Mouse (Mus musculus): ENCODE measurements at regions not wholly inside any gene's neighbourhood (a gene's known extent, or its start where the extent isn't known, plus 50 kb on each side); places are given as distances from the start of the nearest gene placed in this dataset.

- ATAC-seq (ENCODE audit: low FRiP score) (no peak), DNase-seq (ENCODE audit: low spot score) (peak; percentile 15)
- no peak overlapping the region for H3K4me3 ChIP-seq (ENCODE audit: low read depth, low read length)
- no peaks in the 10 kb centered on the region for H3K4me1 ChIP-seq (ENCODE audit: insufficient read depth, low read length)
- H3K36me3 ChIP-seq (ENCODE audit: insufficient read depth, low read length) = no peaks in the 10 kb centered on the region
- 67% methylated on average over 6 of the region's 6 CpGs for WGBS
- H3K27me3 ChIP-seq (ENCODE audit: insufficient read depth, low read length) = no peaks in the 10 kb centered on the region
- no peak overlapping the region for H3K9ac ChIP-seq (replicated peaks; ENCODE audit: low read length, poor library complexity, severe bottlenecking)
- no peak for TF ChIP-seq CTCF (IDR thresholded peaks at IDR 0.05)
- H3K27ac ChIP-seq (ENCODE audit: low read depth, low read length) = no peak overlapping the region
- no peaks in the 10 kb centered on the region for H3K9me3 ChIP-seq (ENCODE audit: low read length)
- H3K4me2 ChIP-seq (ENCODE audit: low read depth, low read length, poor library complexity, severe bottlenecking) = no peak overlapping the region
Observed at GRCm38 (mm10) chr16:9457574-9457973, 537.8 kb downstream of the Grin2a start.

- DNase-seq (ENCODE audit: low spot score) (no peak), ATAC-seq (ENCODE audit: low FRiP score) (no peak)
- Histone ChIP-seq H3K9ac (replicated peaks; ENCODE audit: low read length, poor library complexity, severe bottlenecking) (no peak overlapping the region), H3K4me2 (ENCODE audit: low read depth, low read length, poor library complexity, severe bottlenecking) (no peak overlapping the region), H3K4me1 (ENCODE audit: insufficient read depth, low read length) (no peaks in the 10 kb centered on the region), H3K27ac (ENCODE audit: low read depth, low read length) (no peak overlapping the region), H3K36me3 (ENCODE audit: insufficient read depth, low read length) (no peaks in the 10 kb centered on the region), H3K27me3 (ENCODE audit: insufficient read depth, low read length) (no peaks in the 10 kb centered on the region), H3K9me3 (ENCODE audit: low read length) (no peaks in the 10 kb centered on the region), H3K4me3 (ENCODE audit: low read depth, low read length) (no peak overlapping the region)
- TF ChIP-seq CTCF (IDR thresholded peaks at IDR 0.05) = no peak
- WGBS = 93% methylated on average over 3 of the region's 3 CpGs
Observed at GRCm38 (mm10) chr16:9462497-9462896, 532.9 kb downstream of the Grin2a start.

- H3K9me3 ChIP-seq (ENCODE audit: low read length) = no peaks in the 10 kb centered on the region
- H3K27ac ChIP-seq (ENCODE audit: low read depth, low read length) = no peak overlapping the region
- no peak overlapping the region for H3K4me3 ChIP-seq (ENCODE audit: low read depth, low read length)
- 73% methylated on average over 4 of the region's 4 CpGs for WGBS
- no peaks in the 10 kb centered on the region for H3K4me1 ChIP-seq (ENCODE audit: insufficient read depth, low read length)
- H3K9ac ChIP-seq (replicated peaks; ENCODE audit: low read length, poor library complexity, severe bottlenecking) = no peak overlapping the region
- H3K36me3 ChIP-seq (ENCODE audit: insufficient read depth, low read length) = no peaks in the 10 kb centered on the region
- peak; percentile 56 for TF ChIP-seq CTCF (IDR thresholded peaks at IDR 0.05)
- H3K27me3 ChIP-seq (ENCODE audit: insufficient read depth, low read length) = no peaks in the 10 kb centered on the region
- H3K4me2 ChIP-seq (ENCODE audit: low read depth, low read length, poor library complexity, severe bottlenecking) = no peak overlapping the region
- no peak for ATAC-seq (ENCODE audit: low FRiP score)
- DNase-seq (ENCODE audit: low spot score) = peak; percentile 27
Observed at GRCm38 (mm10) chr16:9469394-9469793, 526.0 kb downstream of the Grin2a start.

- Histone ChIP-seq H3K4me1 (ENCODE audit: insufficient read depth, low read length) (no peaks in the 10 kb centered on the region), H3K4me2 (ENCODE audit: low read depth, low read length, poor library complexity, severe bottlenecking) (no peak overlapping the region), H3K36me3 (ENCODE audit: insufficient read depth, low read length) (no peaks in the 10 kb centered on the region), H3K27me3 (ENCODE audit: insufficient read depth, low read length) (no peaks in the 10 kb centered on the region), H3K9ac (replicated peaks; ENCODE audit: low read length, poor library complexity, severe bottlenecking) (no peak overlapping the region), H3K9me3 (ENCODE audit: low read length) (no peaks in the 10 kb centered on the region), H3K27ac (ENCODE audit: low read depth, low read length) (no peak overlapping the region), H3K4me3 (ENCODE audit: low read depth, low read length) (no peak overlapping the region)
- TF ChIP-seq CTCF (IDR thresholded peaks at IDR 0.05) = no peak
- ATAC-seq (ENCODE audit: low FRiP score) (no peak), DNase-seq (ENCODE audit: low spot score) (no peak)
- 73% methylated on average over 1 of the region's 1 CpGs for WGBS
Observed at GRCm38 (mm10) chr16:9485291-9485690, 510.1 kb downstream of the Grin2a start.

GRCm38 (mm10) chr16:9498301-9498700, 497.1 kb downstream of the Grin2a start:
- no peaks in the 10 kb centered on the region for H3K4me1 ChIP-seq (ENCODE audit: insufficient read depth, low read length)
- no peak for DNase-seq (ENCODE audit: low spot score)
- ATAC-seq (ENCODE audit: low FRiP score) = no peak
- no peak overlapping the region for H3K27ac ChIP-seq (ENCODE audit: low read depth, low read length)
- no peak overlapping the region for H3K9ac ChIP-seq (replicated peaks; ENCODE audit: low read length, poor library complexity, severe bottlenecking)
- 82% methylated on average over 2 of the region's 2 CpGs for WGBS
- no peak for TF ChIP-seq CTCF (IDR thresholded peaks at IDR 0.05)
- H3K9me3 ChIP-seq (ENCODE audit: low read length) = no peaks in the 10 kb centered on the region
- no peak overlapping the region for H3K4me2 ChIP-seq (ENCODE audit: low read depth, low read length, poor library complexity, severe bottlenecking)
- no peaks in the 10 kb centered on the region for H3K36me3 ChIP-seq (ENCODE audit: insufficient read depth, low read length)
- no peaks in the 10 kb centered on the region for H3K27me3 ChIP-seq (ENCODE audit: insufficient read depth, low read length)
- no peak overlapping the region for H3K4me3 ChIP-seq (ENCODE audit: low read depth, low read length)

- Histone ChIP-seq H3K4me3 (ENCODE audit: low read depth, low read length) (no peak overlapping the region), H3K9me3 (ENCODE audit: low read length) (no peaks in the 10 kb centered on the region), H3K4me1 (ENCODE audit: insufficient read depth, low read length) (no peaks in the 10 kb centered on the region), H3K27ac (ENCODE audit: low read depth, low read length) (no peak overlapping the region), H3K27me3 (ENCODE audit: insufficient read depth, low read length) (no peaks in the 10 kb centered on the region), H3K9ac (replicated peaks; ENCODE audit: low read length, poor library complexity, severe bottlenecking) (no peak overlapping the region), H3K4me2 (ENCODE audit: low read depth, low read length, poor library complexity, severe bottlenecking) (no peak overlapping the region), H3K36me3 (ENCODE audit: insufficient read depth, low read length) (no peaks in the 10 kb centered on the region)
- ATAC-seq (ENCODE audit: low FRiP score) (no peak), DNase-seq (ENCODE audit: low spot score) (peak; percentile 42)
- TF ChIP-seq CTCF (IDR thresholded peaks at IDR 0.05) = no peak
- WGBS = 36% methylated on average over 4 of the region's 4 CpGs
Observed at GRCm38 (mm10) chr16:9501713-9502112, 493.6 kb downstream of the Grin2a start.

Measured in midbrain, postnatal 0 days (tissue).